Mouse (Mus musculus): ENCODE measurements around the gene Kif16b.

DNA sequence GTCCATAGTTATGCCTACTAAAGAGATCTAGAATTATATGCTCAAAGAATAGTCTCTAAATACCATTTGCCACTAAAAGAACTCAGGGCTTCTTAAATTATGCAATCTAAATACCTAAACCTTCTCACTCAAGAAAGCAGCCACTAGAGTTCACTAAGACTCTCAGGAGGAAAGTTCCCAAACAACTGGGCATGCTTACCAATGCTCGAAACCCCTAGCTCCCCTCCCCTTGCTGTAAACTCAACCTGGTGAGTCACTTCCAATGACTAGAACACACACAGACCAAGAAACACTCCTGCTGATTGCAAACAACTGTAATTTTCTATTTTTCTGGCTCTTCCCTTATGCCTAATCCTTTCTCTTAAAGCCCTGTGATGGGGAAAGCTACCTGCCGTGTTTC is 33.9 kb downstream of the Kif16b start:
- TF ChIP-seq TAL1 (IDR thresholded peaks at IDR 0.05; ENCODE audit: low read length) (no peak), MAZ (IDR thresholded peaks at IDR 0.05; ENCODE audit: low read depth, low read length) (no peak), CHD1 (IDR thresholded peaks at IDR 0.05; ENCODE audit: low read depth, low read length) (no peak)
